Mouse (Mus musculus) megakaryocyte-erythroid progenitor cell, adult 5 weeks (primary cell): ENCODE data around the gene Tmem170b. TPM values are rescaled to one million over a fixed set of nuclear protein-coding genes. Genes with fewer than 3 reads are reported as not detected.

Source experiments
- polyA plus RNA-seq: library from polyadenylated mRNA; stranded (reverse); fragments of >175 nt; gene quantifications from 2 replicates; pipeline ENCODE4 v1.2.3, GENCODE M21; 2012

The Tmem170b gene
- 3.9 and 6.1 TPM in 2 replicates for polyA plus RNA-seq

GRCm38 (mm10) chr13:41605099-41606010 lies at the start of gene Tmem170b:
Gene Tmem170b (plus strand): TSS chr13:41605907.

Other genes with a start within 250 kb of the Tmem170b start
- gene Nedd9, start 118.5 kb upstream of the Tmem170b start, polyA plus RNA-seq, result 2.5 and 3.1 TPM in 2 replicates
- gene Adtrp, start 241.8 kb downstream of the Tmem170b start, polyA plus RNA-seq, result 0.23 TPM in 1 of 2 replicates, not detected in the other